Mouse (Mus musculus) olfactory bulb, adult 2 months (tissue): Measurements from ENCODE around the gene Brsk2.

ENCODE experiments used
- CTCF ChIP-seq: fragments of 200-500 bp; IDR thresholded peaks from 2 replicates; pipeline ENCODE4 v1.5.1; 2012; ENCODE audit warnings: low read depth, mild to moderate bottlenecking, low read length, moderate library complexity; ENCODE audit not compliant: insufficient read depth
- POLR2A ChIP-seq: fragments of 200-500 bp; IDR thresholded peaks from 2 replicates; pipeline ENCODE4 v1.6.1; 2012; ENCODE audit warnings: mild to moderate bottlenecking, low read depth, low read length, moderate library complexity; ENCODE audit not compliant: insufficient read depth

GRCm38 (mm10) chr7:141943444-141943843 is 6.1 kb upstream of the Brsk2 start:
- no peak for TF ChIP-seq CTCF
- TF ChIP-seq POLR2A = no peak
